ENCODE assay signal across 25 mouse cellular contexts in the genomic region with DNA sequence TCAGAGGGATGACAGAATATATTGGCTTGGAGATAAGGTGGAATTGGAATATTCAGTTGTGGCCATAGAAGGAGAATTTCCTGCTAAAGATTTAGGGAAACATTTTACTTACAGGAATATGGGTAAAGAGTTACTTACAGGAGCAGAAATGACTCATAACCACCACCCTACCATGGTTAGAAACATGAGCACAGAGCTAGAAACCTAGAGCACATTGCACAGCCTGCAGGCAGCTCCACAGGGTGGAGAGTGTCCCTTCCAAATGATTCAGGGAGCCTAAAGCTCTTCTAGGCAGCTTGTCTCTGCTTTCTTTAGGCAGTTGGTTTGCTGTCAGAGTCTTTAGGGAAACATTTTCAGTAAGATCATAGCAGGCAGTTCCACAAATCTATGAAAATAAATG. TPM values are rescaled to one million over a fixed set of nuclear protein-coding genes. Genes with fewer than 3 reads are reported as not detected.
A peak's percentile ranks its signal among the peaks of the same experiment; 100 is the strongest.
DNase-seq lines count a peak whose midpoint lies in the region; ATAC-seq and TF ChIP-seq lines count a peak whose summit lies in the region.
"Had no signal": no experiment of that assay in that cellular context is flagged by ENCODE, and none has a peak within 500 bp of the region (broad histone marks: within the 10 kb centered on the region; RNA-seq: fewer than 3 reads in every experiment).

No protein-coding gene starts in this region.

- H3K4me1 ChIP-seq in midbrain, embryonic 11.5 days (ENCODE audit: control insufficient read depth, insufficient read depth, low read length) = no peaks in the 10 kb centered on the region
- no peaks in the 10 kb centered on the region for H3K4me1 ChIP-seq in midbrain, embryonic 10.5 days
- peaks cover 9% of the 10 kb centered on the region; the same call in 1 of the 2 replicates for H3K4me1 ChIP-seq in intestine, postnatal 0 days (replicated peaks; ENCODE audit: control insufficient read depth, insufficient read depth, low read length)
- H3K4me1 ChIP-seq: forebrain, embryonic 15.5 days; neural tube, embryonic 12.5 days had no signal

- no peak for TF ChIP-seq POLR2A in myocyte (IDR thresholded peaks at IDR 0.05; ENCODE audit: insufficient read length, low read depth)

- no peaks in the 10 kb centered on the region for H3K9me3 ChIP-seq in midbrain, embryonic 11.5 days (ENCODE audit: control insufficient read depth, low read length)
- H3K9me3 ChIP-seq in midbrain, embryonic 10.5 days (replicated peaks) = no peaks in the 10 kb centered on the region
- H3K9me3 ChIP-seq in intestine, postnatal 0 days (ENCODE audit: control insufficient read depth) = no peaks in the 10 kb centered on the region
- H3K9me3 ChIP-seq: forebrain, embryonic 15.5 days; limb, embryonic 12.5 days; liver, embryonic 15.5 days; lung, embryonic 15.5 days; neural tube, embryonic 12.5 days had no signal

- no peak for TF ChIP-seq CTCF in C2C12 (IDR thresholded peaks at IDR 0.05; ENCODE audit: control insufficient read depth, insufficient read depth, insufficient read length)
- no peak for TF ChIP-seq CTCF in intestine, postnatal 0 days (IDR thresholded peaks at IDR 0.05; ENCODE audit: low read depth)

- no peak overlapping the region for H3K27ac ChIP-seq in midbrain, embryonic 11.5 days (ENCODE audit: low read depth, low read length)
- no peak overlapping the region for H3K27ac ChIP-seq in midbrain, embryonic 10.5 days (replicated peaks)
- no peak overlapping the region for H3K27ac ChIP-seq in intestine, postnatal 0 days (ENCODE audit: low read depth, low read length)
- H3K27ac ChIP-seq: forebrain, embryonic 15.5 days; limb, embryonic 12.5 days; liver, embryonic 15.5 days; lung, embryonic 15.5 days; neural tube, embryonic 12.5 days had no signal

- ATAC-seq in midbrain, embryonic 11.5 days (ENCODE audit: low FRiP score) = no peak
- no peak for ATAC-seq in intestine, postnatal 0 days
- ATAC-seq: CD4-positive, CD25-positive, alpha-beta regulatory T cell, adult 4 months; forebrain, embryonic 15.5 days; hindbrain, embryonic 16.5 days; intestine, embryonic 16.5 days; midbrain, embryonic 16.5 days had no signal

- no peak overlapping the region for H3ac ChIP-seq in C2C12 (ENCODE audit: control insufficient read depth, insufficient read length, low read depth)
- H3ac ChIP-seq in myocyte (ENCODE audit: control insufficient read depth, insufficient read length) = no peak overlapping the region

- peak; percentile 12 for DNase-seq in midbrain, embryonic 11.5 days (ENCODE audit: low spot score, missing footprints)
- no peak for DNase-seq in midbrain, embryonic 10.5 days (ENCODE audit: low spot score)
- peak; percentile 45 for DNase-seq in adipocyte (ENCODE audit: low spot score)
- no peak for DNase-seq in lung, postnatal 14 days
- DNase-seq in kidney, postnatal 25 days = no peak
- DNase-seq: adrenal gland, postnatal 25 days; cerebellum, adult 8-10 months; gastrocnemius, postnatal 10 days; heart, postnatal 14 days; kidney, adult 9 months; kidney, postnatal 10 days; layer of hippocampus, adult 9-11 months; lung, postnatal 36 days had no signal

- no peaks in the 10 kb centered on the region for H3K27me3 ChIP-seq in midbrain, embryonic 11.5 days (ENCODE audit: control insufficient read depth, insufficient read depth, low read length)
- no peaks in the 10 kb centered on the region for H3K27me3 ChIP-seq in midbrain, embryonic 10.5 days (ENCODE audit: low read depth, poor library complexity, severe bottlenecking)
- H3K27me3 ChIP-seq in C2C12 (ENCODE audit: control insufficient read depth, insufficient read depth, insufficient read length) (no peaks in the 10 kb centered on the region), myocyte (ENCODE audit: control insufficient read depth, insufficient read depth, insufficient read length) (no peaks in the 10 kb centered on the region)
- H3K27me3 ChIP-seq in intestine, postnatal 0 days (replicated peaks; ENCODE audit: control insufficient read depth, insufficient read depth, low read length) = no peaks in the 10 kb centered on the region
- H3K27me3 ChIP-seq: forebrain, embryonic 15.5 days; limb, embryonic 12.5 days; liver, embryonic 15.5 days; lung, embryonic 15.5 days; neural tube, embryonic 12.5 days had no signal

- no peak overlapping the region for H3K4me3 ChIP-seq in midbrain, embryonic 11.5 days (ENCODE audit: low read depth, low read length)
- no peak overlapping the region for H3K4me3 ChIP-seq in midbrain, embryonic 10.5 days
- no peak overlapping the region for H3K4me3 ChIP-seq in C2C12 (ENCODE audit: insufficient read depth, poor library complexity, severe bottlenecking)
- no peak overlapping the region for H3K4me3 ChIP-seq in myocyte
- no peak overlapping the region for H3K4me3 ChIP-seq in intestine, postnatal 0 days (ENCODE audit: low read depth, low read length)
- H3K4me3 ChIP-seq: forebrain, embryonic 15.5 days; limb, embryonic 12.5 days; liver, embryonic 15.5 days; lung, embryonic 15.5 days; neural tube, embryonic 12.5 days had no signal

- H3K4me2 ChIP-seq in midbrain, embryonic 11.5 days = no peak overlapping the region
- H3K4me2 ChIP-seq in myocyte (ENCODE audit: low read depth) = peak overlapping the region; percentile 61
- no peak overlapping the region for H3K4me2 ChIP-seq in intestine, postnatal 0 days (replicated peaks; ENCODE audit: low read depth)
- H3K4me2 ChIP-seq: forebrain, embryonic 15.5 days; limb, embryonic 12.5 days; liver, embryonic 15.5 days; lung, embryonic 15.5 days; neural tube, embryonic 12.5 days had no signal

- peaks cover 86% of the 10 kb centered on the region for H3K79me3 ChIP-seq in C2C12 (ENCODE audit: low read depth)

- H3K9ac ChIP-seq in midbrain, embryonic 11.5 days (ENCODE audit: low read length) = no peak overlapping the region
- no peak overlapping the region for H3K9ac ChIP-seq in intestine, postnatal 0 days (ENCODE audit: low read depth, low read length)
- H3K9ac ChIP-seq: forebrain, embryonic 15.5 days; limb, embryonic 12.5 days; liver, embryonic 15.5 days; lung, embryonic 15.5 days; neural tube, embryonic 12.5 days had no signal

- H3K79me2 ChIP-seq in C2C12 (ENCODE audit: control insufficient read depth, insufficient read depth) (peaks cover 98% of the 10 kb centered on the region), myocyte (ENCODE audit: control insufficient read depth, insufficient read depth) (peaks cover 98% of the 10 kb centered on the region)

- H3K36me3 ChIP-seq in midbrain, embryonic 11.5 days (ENCODE audit: control insufficient read depth, insufficient read depth, low read length) = no peaks in the 10 kb centered on the region
- H3K36me3 ChIP-seq in midbrain, embryonic 10.5 days = peaks cover 3% of the 10 kb centered on the region; the same call in 1 of the 2 replicates
- H3K36me3 ChIP-seq in C2C12 (ENCODE audit: control insufficient read depth, insufficient read depth) = peaks cover 29% of the 10 kb centered on the region
- no peaks in the 10 kb centered on the region for H3K36me3 ChIP-seq in myocyte (ENCODE audit: control insufficient read depth, insufficient read depth)
- H3K36me3 ChIP-seq in intestine, postnatal 0 days (ENCODE audit: control insufficient read depth, insufficient read depth) = no peaks in the 10 kb centered on the region
- H3K36me3 ChIP-seq: forebrain, embryonic 15.5 days; limb, embryonic 12.5 days; liver, embryonic 15.5 days; lung, embryonic 15.5 days; neural tube, embryonic 12.5 days had no signal

TF ChIP-seq in C2C12, 6 proteins besides CTCF, POLR2A, EP300 and RAD21:
- TF ChIP-seq MYOG (IDR thresholded peaks at IDR 0.05; ENCODE audit: control insufficient read depth, extremely low read depth, insufficient read length) = no peak
- TF ChIP-seq MYOD1 (IDR thresholded peaks at IDR 0.05; ENCODE audit: control insufficient read depth, insufficient read length, low read depth) = peak; percentile 8
- no peak for TF ChIP-seq FOSL1 (IDR thresholded peaks at IDR 0.05; ENCODE audit: insufficient read depth, low read length, poor library complexity, severe bottlenecking)
- peak; percentile 93 for TF ChIP-seq MAX (IDR thresholded peaks at IDR 0.05)
- TF ChIP-seq CEBPB (IDR thresholded peaks at IDR 0.05; ENCODE audit: low read depth) = peak; percentile 15
- no peak for TF ChIP-seq USF1 (IDR thresholded peaks at IDR 0.05; ENCODE audit: low read depth)

TF ChIP-seq in myocyte, 11 proteins besides CTCF, POLR2A, EP300 and RAD21:
- TF ChIP-seq MYOG (IDR thresholded peaks at IDR 0.05; ENCODE audit: control insufficient read depth in 1 of 3, insufficient read depth in 1 of 3, insufficient read length in 2 of 3, low read depth in 2 of 3) (no peak), POLR2AphosphoS2 (IDR thresholded peaks at IDR 0.05; ENCODE audit: insufficient read length, low read depth) (no peak), CEBPB (IDR thresholded peaks at IDR 0.05; ENCODE audit: insufficient read depth, poor library complexity, severe bottlenecking) (peak; percentile 73), E2F4 (IDR thresholded peaks at IDR 0.05; ENCODE audit: insufficient read depth) (no peak), SRF (IDR thresholded peaks at IDR 0.05; ENCODE audit: control insufficient read depth, insufficient read length, low read depth) (no peak), REST (IDR thresholded peaks at IDR 0.05; ENCODE audit: insufficient read depth, insufficient read length) (no peak), MYOD1 (IDR thresholded peaks at IDR 0.05; ENCODE audit: control insufficient read depth in 1 of 3, insufficient read length in 2 of 3, low read depth in 2 of 3) (no peak), TCF12 (IDR thresholded peaks at IDR 0.05; ENCODE audit: insufficient read depth, poor library complexity, severe bottlenecking) (no peak), MAX (IDR thresholded peaks at IDR 0.05; ENCODE audit: low read depth) (peak; percentile 19)

RNA-seq across cellular contexts. Expression of gene Lims1, which starts 8.5 kb away (rescaled TPM):
- polyA plus RNA-seq in midbrain, embryonic 11.5 days (2014; fragmentation: Nextera tagmentation; extraction: Ambion mirVana) = 85.7 and 88.6 TPM in 2 replicates
- 109 and 111 TPM in 2 replicates for polyA plus RNA-seq in midbrain, embryonic 10.5 days (2016; fragmentation: Nextera tagmentation; extraction: Ambion mirVana)
- 20.9 TPM for polyA plus RNA-seq in C2C12 (2012; fragmentation: generic; extraction: Trizol)
- polyA plus RNA-seq in myocyte (2012; fragmentation: generic; extraction: Trizol) = 23.0 TPM
- 79.8 and 85.6 TPM in 2 replicates for polyA plus RNA-seq in intestine, postnatal 0 days (2015; fragmentation: Nextera tagmentation; extraction: Ambion mirVana)

Comparison
In these comparisons a context has a peak if more than half of its experiments do, and no peak if none do; other contexts are left out.
1. DNase-seq: peak in midbrain, embryonic 11.5 days (single experiment) and adipocyte (single experiment); none in midbrain, embryonic 10.5 days (single experiment), lung, postnatal 14 days (single experiment) and kidney, postnatal 25 days (0 of 2).